Mouse (Mus musculus) heart, embryonic 13.5 days (tissue): ENCODE data around the gene Mab21l3. TPM values are rescaled to one million over a fixed set of nuclear protein-coding genes. Genes with fewer than 3 reads are reported as not detected.
A peak's percentile ranks its signal among the peaks of the same experiment; 100 is the strongest.
"Not testable (repeated sequence)": the region's sequence is repeated elsewhere in the genome, so short reads cannot be mapped to it uniquely, and the experiment has no call there.

Experiments
- ATAC-seq: fragments of 200-750 bp; cut with Nextera tagmentation; 2 replicates; pipeline ENCODE4 v1.8.0; 2017; ENCODE audit warnings: moderate TSS enrichment; ENCODE audit not compliant: insufficient number of reproducible peaks, low FRiP score, low TSS enrichment; ENCODE audit errors: extremely low read depth
- H3K27ac ChIP-seq: fragments of 300-500 bp; sonication (generic); replicated peaks from 2 replicates; pipeline ENCODE4 v1.5.1; 2015; ENCODE audit warnings: moderate library complexity, mild to moderate bottlenecking, inconsistent platforms
- H3K27me3 ChIP-seq: fragments of 300-500 bp; sonication (generic); replicated peaks from 2 replicates; pipeline ENCODE4 v1.6.1; 2015; ENCODE audit warnings: mild to moderate bottlenecking, inconsistent platforms
- H3K36me3 ChIP-seq: fragments of 300-500 bp; sonication (generic); 2 replicates; pipeline ENCODE4 v1.6.1; 2015; ENCODE audit warnings: mild to moderate bottlenecking, inconsistent platforms
- H3K4me1 ChIP-seq: fragments of 300-500 bp; sonication (generic); 2 replicates; pipeline ENCODE4 v1.6.1; 2015; ENCODE audit warnings: inconsistent platforms
- H3K4me2 ChIP-seq: fragments of 300-500 bp; sonication (generic); 2 replicates; pipeline ENCODE4 v1.6.1; 2015; ENCODE audit warnings: inconsistent platforms, mild to moderate bottlenecking, moderate library complexity
- H3K4me3 ChIP-seq: fragments of 300-500 bp; sonication (generic); 2 replicates; pipeline ENCODE4 v1.5.1; 2015; ENCODE audit warnings: moderate library complexity, mild to moderate bottlenecking, inconsistent platforms
- H3K9ac ChIP-seq: fragments of 300-500 bp; sonication (generic); 2 replicates; pipeline ENCODE4 v1.6.1; 2015; ENCODE audit warnings: inconsistent platforms, mild to moderate bottlenecking, moderate library complexity
- H3K9me3 ChIP-seq: fragments of 300-500 bp; sonication (generic); 2 replicates; pipeline ENCODE4 v1.6.1; 2016; ENCODE audit warnings: inconsistent platforms
- WGBS: fragments of 180-500 bp; shearing (Covaris S2); methylation state at CpG from one replicate; pipeline ENCODE4 v1.1.7; 2015; ENCODE audit warnings: mixed read lengths; 5-methylcytosine and 5-hydroxymethylcytosine counted together
- polyA plus RNA-seq: library from polyadenylated mRNA; unstranded; fragments of >200 nt; fragmentation: Nextera tagmentation; extraction: Ambion mirVana; gene quantifications from 2 replicates; pipeline ENCODE4 v1.2.1, GENCODE M21; 2015

Mab21l3 gene
- polyA plus RNA-seq, 1 experiment from 2014 or later: 0.55 TPM

- Histone ChIP-seq H3K27me3 (no peaks in the 10 kb centered on the region), H3K4me2 (no peak overlapping the region), H3K9ac (no peak overlapping the region), H3K9me3 (no peaks in the 10 kb centered on the region), H3K4me1 (peaks cover 20% of the 10 kb centered on the region), H3K4me3 (no peak overlapping the region), H3K27ac (no peak overlapping the region), H3K36me3 (no peaks in the 10 kb centered on the region)
- no peak for ATAC-seq
- WGBS: 81% methylated on average over 9 of the region's 9 CpGs
These were observed 9.4 kb downstream of the Mab21l3 start for GRCm38 (mm10) chr3:101839327-101839726.

GRCm38 (mm10) chr3:101836971-101837370, 11.8 kb downstream of the Mab21l3 start:
- no peaks in the 10 kb centered on the region for H3K9me3 ChIP-seq
- H3K27ac ChIP-seq: 0 out of 2 replicates have a peak overlapping the region, but pooled peaks have one; percentile 30
- H3K27me3 ChIP-seq: no peaks in the 10 kb centered on the region
- no peaks in the 10 kb centered on the region for H3K36me3 ChIP-seq
- ATAC-seq: no peak
- no peak overlapping the region for H3K4me2 ChIP-seq
- H3K4me3 ChIP-seq: no peak overlapping the region
- peaks cover 22% of the 10 kb centered on the region for H3K4me1 ChIP-seq
- no peak overlapping the region for H3K9ac ChIP-seq
- WGBS: 70% methylated on average over 3 of the region's 3 CpGs

- peak overlapping the region; percentile 54; the same call in 1 of the 2 replicates for H3K9ac ChIP-seq
- H3K27ac ChIP-seq: peak overlapping the region; percentile 30; the same call in 1 of the 2 replicates
- no peak for ATAC-seq
- H3K4me3 ChIP-seq: peak overlapping the region; percentile 31
- H3K4me1 ChIP-seq: peaks cover 26% of the 10 kb centered on the region
- H3K4me2 ChIP-seq: peak overlapping the region; percentile 62
- no peaks in the 10 kb centered on the region for H3K27me3 ChIP-seq
- no peaks in the 10 kb centered on the region for H3K36me3 ChIP-seq
- WGBS: 71% methylated on average over 5 of the region's 5 CpGs
- H3K9me3 ChIP-seq: no peaks in the 10 kb centered on the region
These were observed 12.2 kb downstream of the Mab21l3 start for GRCm38 (mm10) chr3:101836532-101836931.

- Histone ChIP-seq H3K9ac (peak overlapping the region; percentile 54), H3K4me3 (peak overlapping the region; percentile 31), H3K36me3 (no peaks in the 10 kb centered on the region), H3K4me2 (peak overlapping the region; percentile 62), H3K27me3 (no peaks in the 10 kb centered on the region), H3K9me3 (no peaks in the 10 kb centered on the region), H3K4me1 (peaks cover 28% of the 10 kb centered on the region), H3K27ac (peak overlapping the region; percentile 30)
- WGBS: 0% methylated on average over 8 of the region's 8 CpGs
- ATAC-seq: no peak
These were observed 12.7 kb downstream of the Mab21l3 start for GRCm38 (mm10) chr3:101836045-101836444.

GRCm38 (mm10) chr3:101831189-101831858, 17.4 kb downstream of the Mab21l3 start:
- H3K9me3 ChIP-seq: no peaks in the 10 kb centered on the region
- no peak overlapping the region for H3K4me2 ChIP-seq
- WGBS: 37% methylated on average over 10 of the region's 10 CpGs
- H3K4me3 ChIP-seq: no peak overlapping the region
- H3K27ac ChIP-seq: no peak overlapping the region
- peaks cover 23% of the 10 kb centered on the region for H3K4me1 ChIP-seq
- no peaks in the 10 kb centered on the region for H3K36me3 ChIP-seq
- peak overlapping the region; percentile 30; the same call in 1 of the 2 replicates for H3K9ac ChIP-seq
- no peak for ATAC-seq
- H3K27me3 ChIP-seq: no peaks in the 10 kb centered on the region

- ATAC-seq: no peak
These were observed 18.7 kb downstream of the Mab21l3 start for GRCm38 (mm10) chr3:101829881-101830616.

GRCm38 (mm10) chr3:101828595-101828994, 20.2 kb downstream of the Mab21l3 start:
- no peaks in the 10 kb centered on the region for H3K9me3 ChIP-seq
- no peaks in the 10 kb centered on the region for H3K36me3 ChIP-seq
- no peak overlapping the region for H3K4me2 ChIP-seq
- no peak overlapping the region for H3K4me3 ChIP-seq
- H3K27ac ChIP-seq: no peak overlapping the region
- ATAC-seq: no peak
- H3K9ac ChIP-seq: no peak overlapping the region
- WGBS: 29% methylated on average over 3 of the region's 3 CpGs
- H3K27me3 ChIP-seq: no peaks in the 10 kb centered on the region
- peaks cover 10% of the 10 kb centered on the region for H3K4me1 ChIP-seq

More at GRCm38 (mm10) chr3:101829881-101830616, 18.7 kb downstream of the Mab21l3 start:
- Histone ChIP-seq H3K4me3 (no peak overlapping the region), H3K9ac (no peak overlapping the region), H3K9me3 (no peaks in the 10 kb centered on the region), H3K27ac (no peak overlapping the region), H3K4me1 (peaks cover 10% of the 10 kb centered on the region), H3K27me3 (no peaks in the 10 kb centered on the region), H3K4me2 (no peak overlapping the region), H3K36me3 (no peaks in the 10 kb centered on the region)
- WGBS: 68% methylated on average over 10 of the region's 10 CpGs

GRCm38 (mm10) chr3:101827220-101827715, 21.5 kb downstream of the Mab21l3 start:
- H3K9me3 ChIP-seq: no peaks in the 10 kb centered on the region
- H3K9ac ChIP-seq: no peak overlapping the region
- no peak overlapping the region for H3K27ac ChIP-seq
- no peaks in the 10 kb centered on the region for H3K36me3 ChIP-seq
- no peak overlapping the region for H3K4me3 ChIP-seq
- ATAC-seq: no peak
- H3K27me3 ChIP-seq: 0 out of 2 replicates have a peak, but pooled peaks cover 2% of the 10 kb centered on the region
- no peak overlapping the region for H3K4me2 ChIP-seq
- WGBS: 78% methylated on average over 6 of the region's 6 CpGs
- peaks cover 10% of the 10 kb centered on the region for H3K4me1 ChIP-seq

- 79% methylated on average over 9 of the region's 9 CpGs for WGBS
- Histone ChIP-seq H3K9ac (no peak overlapping the region), H3K9me3 (no peaks in the 10 kb centered on the region), H3K4me3 (no peak overlapping the region), H3K27me3 (0 out of 2 replicates have a peak, but pooled peaks cover 2% of the 10 kb centered on the region), H3K4me2 (no peak overlapping the region), H3K4me1 (0 out of 2 replicates have a peak, but pooled peaks cover 2% of the 10 kb centered on the region), H3K27ac (no peak overlapping the region), H3K36me3 (no peaks in the 10 kb centered on the region)
- ATAC-seq: no peak
These were observed 24.4 kb downstream of the Mab21l3 start for GRCm38 (mm10) chr3:101824338-101824737.

- Histone ChIP-seq H3K36me3 (no peaks in the 10 kb centered on the region), H3K4me3 (no peak overlapping the region), H3K27me3 (0 out of 2 replicates have a peak, but pooled peaks cover 2% of the 10 kb centered on the region), H3K9me3 (no peaks in the 10 kb centered on the region), H3K9ac (no peak overlapping the region), H3K27ac (no peak overlapping the region), H3K4me2 (no peak overlapping the region), H3K4me1 (no peaks in the 10 kb centered on the region)
- WGBS: 69% methylated on average over 5 of the region's 5 CpGs
- no peak for ATAC-seq
These were observed 26.7 kb downstream of the Mab21l3 start for GRCm38 (mm10) chr3:101822052-101822451.

GRCm38 (mm10) chr3:101820708-101821107, 28.1 kb downstream of the Mab21l3 start:
- not testable (repeated sequence) for H3K4me3 ChIP-seq, ATAC-seq

More at GRCm38 (mm10) chr3:101820708-101821107, 28.1 kb downstream of the Mab21l3 start:
- H3K27ac ChIP-seq, H3K9me3 ChIP-seq, H3K4me2 ChIP-seq, H3K9ac ChIP-seq, H3K36me3 ChIP-seq, H3K27me3 ChIP-seq, H3K4me1 ChIP-seq: not testable (repeated sequence)
- WGBS: 74% methylated on average over 3 of the region's 3 CpGs
